Mouse (Mus musculus): ENCODE measurements at regions not wholly inside any gene's neighbourhood (a gene's known extent, or its start where the extent isn't known, plus 50 kb on each side); places are given as distances from the start of the nearest gene placed in this dataset.

GRCm38 (mm10) chr5:149843310-149843709 is 165.3 kb downstream of the B3glct start:
- TF ChIP-seq POLR2A (IDR thresholded peaks at IDR 0.05; ENCODE audit: control insufficient read depth, low read depth, low read length) (no peak), CTCF (IDR thresholded peaks at IDR 0.05; ENCODE audit: control insufficient read depth, insufficient read depth, insufficient replicate concordance, low read depth, low read length) (no peak)

Data from testis, adult 2 months (tissue).